Mouse (Mus musculus) megakaryocyte, embryonic 14.5 days (primary cell): Measurements from ENCODE around the gene Ttpal.

Experiments used
- FLI1 ChIP-seq: IDR thresholded peaks from 2 replicates; pipeline ENCODE4 v1.6.1; 2012; ENCODE audit warnings: low read length, inconsistent platforms, mixed read lengths
- GATA1 ChIP-seq: IDR thresholded peaks from 3 replicates; pipeline ENCODE4 v1.6.1; 2012; ENCODE audit warnings: mixed read lengths, low read length, inconsistent platforms, borderline replicate concordance

DNA sequence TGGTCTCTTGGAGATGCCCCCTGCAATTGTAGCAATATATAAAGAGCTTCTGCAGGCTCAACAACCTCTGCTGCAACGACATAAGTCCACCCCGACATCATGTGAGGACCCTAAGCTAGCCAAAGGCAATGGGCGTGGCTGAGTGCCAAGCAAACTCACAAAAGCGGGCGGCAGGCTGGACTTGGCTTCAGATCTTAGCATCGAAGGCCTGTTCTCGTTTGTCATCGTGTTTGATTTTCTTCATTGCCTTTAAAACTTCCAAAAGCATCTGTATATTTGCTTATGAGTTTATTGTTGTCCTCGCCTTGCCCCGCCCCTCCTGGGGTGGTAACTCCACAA is 18.1 kb upstream of the Ttpal start:
- no peak for TF ChIP-seq GATA1
- no peak for TF ChIP-seq FLI1
